Mouse (Mus musculus) myocyte (in vitro differentiated cells): ENCODE measurements at regions not wholly inside any gene's neighbourhood (a gene's known extent, or its start where the extent isn't known, plus 50 kb on each side); places are given as distances from the start of the nearest gene placed in this dataset.

ENCODE experiments used
- CEBPB ChIP-seq: IDR thresholded peaks from 2 replicates; pipeline ENCODE4 v1.6.1; 2011; ENCODE audit warnings: mild to moderate bottlenecking, moderate library complexity; ENCODE audit not compliant: poor library complexity, insufficient read depth, severe bottlenecking
- E2F4 ChIP-seq: IDR thresholded peaks from one replicate; pipeline ENCODE4 v1.6.1; 2011; ENCODE audit warnings: mild to moderate bottlenecking, control low read depth, moderate library complexity; ENCODE audit not compliant: insufficient read depth
- MAX ChIP-seq: IDR thresholded peaks from one replicate; pipeline ENCODE4 v1.6.1; 2011; ENCODE audit warnings: low read depth, mild to moderate bottlenecking, control low read depth
- MYOD1 ChIP-seq, 3 experiments: IDR thresholded peaks; one replicate each; pipeline ENCODE4 v1.6.1; 2011; ENCODE audit warnings: control low read depth in 2 of 3, low read depth in 2 of 3, mild to moderate bottlenecking in 2 of 3, moderate library complexity in 1 of 3; ENCODE audit not compliant: insufficient read length in 2 of 3, control insufficient read depth in 1 of 3
- MYOG ChIP-seq, 3 experiments: IDR thresholded peaks; one replicate each; pipeline ENCODE4 v1.6.1; 2011; ENCODE audit warnings: control low read depth in 2 of 3, low read depth in 2 of 3, mild to moderate bottlenecking in 2 of 3; ENCODE audit not compliant: insufficient read length in 2 of 3, control insufficient read depth in 1 of 3, insufficient read depth in 1 of 3
- POLR2A ChIP-seq: IDR thresholded peaks from one replicate; pipeline ENCODE4 v1.6.1; 2011; ENCODE audit warnings: low read depth, mild to moderate bottlenecking, control low read depth, moderate library complexity; ENCODE audit not compliant: insufficient read length
- POLR2AphosphoS2 ChIP-seq: IDR thresholded peaks from one replicate; pipeline ENCODE4 v1.6.1; 2011; ENCODE audit warnings: low read depth, control low read depth; ENCODE audit not compliant: insufficient read length
- REST ChIP-seq: IDR thresholded peaks from one replicate; pipeline ENCODE4 v1.6.1; 2011; ENCODE audit warnings: mild to moderate bottlenecking, control low read depth, moderate library complexity; ENCODE audit not compliant: insufficient read depth, insufficient read length
- SRF ChIP-seq: IDR thresholded peaks from one replicate; pipeline ENCODE4 v1.6.1; 2011; ENCODE audit warnings: low read depth; ENCODE audit not compliant: control insufficient read depth, insufficient read length
- TCF12 ChIP-seq: IDR thresholded peaks from one replicate; pipeline ENCODE4 v1.6.1; 2011; ENCODE audit warnings: mild to moderate bottlenecking, control low read depth; ENCODE audit not compliant: poor library complexity, insufficient read depth, severe bottlenecking
- TCF3 ChIP-seq: IDR thresholded peaks from one replicate; pipeline ENCODE4 v1.6.1; 2011; ENCODE audit warnings: low read depth, control low read depth; ENCODE audit not compliant: insufficient read length
- USF1 ChIP-seq: IDR thresholded peaks from one replicate; pipeline ENCODE4 v1.6.1; 2011; ENCODE audit warnings: low read depth, mild to moderate bottlenecking, control low read depth, moderate library complexity

DNA sequence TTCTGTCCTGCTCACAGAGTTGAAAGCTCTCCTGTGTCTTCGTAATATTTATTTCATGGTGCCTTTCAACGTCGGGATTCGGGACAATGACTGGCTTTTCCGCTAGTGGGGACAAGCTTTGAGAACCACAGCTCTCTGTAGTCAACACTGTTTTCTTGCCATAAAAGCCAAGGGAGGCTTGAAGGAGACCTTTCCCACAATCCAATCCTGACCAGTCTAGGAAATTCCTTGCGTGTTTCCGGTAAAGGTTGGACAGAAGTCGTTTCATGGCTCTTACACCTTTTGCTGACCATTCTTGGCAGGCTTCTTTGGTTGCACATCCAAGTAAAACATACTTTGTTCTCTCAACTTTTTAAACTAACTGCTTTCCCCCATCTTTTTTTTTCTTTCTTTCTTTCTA is 61.2 kb upstream of the Ak4 start:
- TF ChIP-seq POLR2AphosphoS2 (no peak), CEBPB (no peak), USF1 (no peak), REST (no peak), MYOD1 (IDR thresholded peaks at IDR 0.05; ENCODE audit: control insufficient read depth in 1 of 3, insufficient read length in 2 of 3, low read depth in 2 of 3) (no peak), POLR2A (no peak), E2F4 (no peak), TCF12 (no peak), MYOG (IDR thresholded peaks at IDR 0.05; ENCODE audit: control insufficient read depth in 1 of 3, insufficient read depth in 1 of 3, insufficient read length in 2 of 3, low read depth in 2 of 3) (no peak), MAX (no peak), TCF3 (no peak), SRF (no peak)
